Mouse (Mus musculus): ENCODE results near the gene Slc7a6. TPM values are rescaled to one million over a fixed set of nuclear protein-coding genes. Genes with fewer than 3 reads are reported as not detected.

The Slc7a6 gene
- polyA plus RNA-seq, 1 experiment from 2014 or later = 40.4 TPM

- ATAC-seq (ENCODE audit: insufficient number of reproducible peaks, insufficient read depth, low FRiP score, low read depth) = no peak
- Histone ChIP-seq H3K4me2 (ENCODE audit: low read length) (peak overlapping the region; percentile 97), H3K4me1 (ENCODE audit: control insufficient read depth in 2 of 2, insufficient read depth in 2 of 2, low read length in 2 of 2) (peaks cover 6 to 32% of the 10 kb centered on the region in 2 experiments; a peak in 3 of 4 replicates), H3K9ac (ENCODE audit: low read length) (0 out of 2 replicates have a peak overlapping the region, but pooled peaks have one; percentile 73), H3K27me3 (ENCODE audit: control insufficient read depth, insufficient read depth, low read length) (peaks cover 29% of the 10 kb centered on the region), H3K4me3 (ENCODE audit: control insufficient read depth in 1 of 2, insufficient read depth in 1 of 2, low read depth in 1 of 2, low read length in 2 of 2) (peak overlapping the region in 1 of 2 experiments; percentile 61; a peak in 3 of 4 replicates), H3K9me3 (ENCODE audit: control insufficient read depth, low read length) (no peaks in the 10 kb centered on the region), H3K36me3 (ENCODE audit: control insufficient read depth, insufficient read depth, low read length) (peaks cover 13% of the 10 kb centered on the region), H3K27ac (replicated peaks in 1 of 2; ENCODE audit: control insufficient read depth in 1 of 2, insufficient read depth in 1 of 2, low read depth in 2 of 2, low read length in 2 of 2) (no peak overlapping the region)
- WGBS = 10% methylated on average over 19 of the region's 19 CpGs
Observed at GRCm38 (mm10) chr8:106135672-106136071, 33.0 kb upstream of the Slc7a6 start.

GRCm38 (mm10) chr8:106136156-106137130 lies 32.2 kb upstream of the Slc7a6 start, which contains the start of gene Esrp2:
Gene Esrp2, minus strand, starts transcription at chr8:106136974.
- under 1% methylated on average over 83 of the region's 86 CpGs for WGBS
- Histone ChIP-seq H3K4me3 (ENCODE audit: control insufficient read depth in 1 of 2, insufficient read depth in 1 of 2, low read depth in 1 of 2, low read length in 2 of 2) (peak within 1 kb of the TSS; percentile 54 to 61), H3K9me3 (ENCODE audit: control insufficient read depth, low read length) (no peaks in the 10 kb centered on the region), H3K9ac (ENCODE audit: low read length) (peak within 1 kb of the TSS; percentile 73), H3K4me1 (ENCODE audit: control insufficient read depth in 2 of 2, insufficient read depth in 2 of 2, low read length in 2 of 2) (peaks cover 6 to 32% of the 10 kb centered on the region in 2 experiments; a peak in 3 of 4 replicates), H3K36me3 (ENCODE audit: control insufficient read depth, insufficient read depth, low read length) (peaks cover 8% of the 10 kb centered on the region), H3K4me2 (ENCODE audit: low read length) (peak within 1 kb of the TSS; percentile 97), H3K27ac (replicated peaks in 1 of 2; ENCODE audit: control insufficient read depth in 1 of 2, insufficient read depth in 1 of 2, low read depth in 2 of 2, low read length in 2 of 2) (peak within 1 kb of the TSS; percentile 31 to 45; a peak in 1 of 4 replicates), H3K27me3 (ENCODE audit: control insufficient read depth, insufficient read depth, low read length) (peaks cover 29% of the 10 kb centered on the region)
- ATAC-seq (ENCODE audit: insufficient number of reproducible peaks, insufficient read depth, low FRiP score, low read depth) = no peak; the same call in 1 of the 2 replicates

GRCm38 (mm10) chr8:106137218-106137905 lies 31.3 kb upstream of the Slc7a6 start:
- Histone ChIP-seq H3K4me1 (ENCODE audit: control insufficient read depth in 2 of 2, insufficient read depth in 2 of 2, low read length in 2 of 2) (peaks cover 6 to 32% of the 10 kb centered on the region in 2 experiments; a peak in 3 of 4 replicates), H3K9ac (ENCODE audit: low read length) (peak overlapping the region; percentile 73), H3K4me3 (ENCODE audit: control insufficient read depth in 1 of 2, insufficient read depth in 1 of 2, low read depth in 1 of 2, low read length in 2 of 2) (peak overlapping the region; percentile 54 to 61), H3K27me3 (ENCODE audit: control insufficient read depth, insufficient read depth, low read length) (peaks cover 29% of the 10 kb centered on the region), H3K27ac (replicated peaks in 1 of 2; ENCODE audit: control insufficient read depth in 1 of 2, insufficient read depth in 1 of 2, low read depth in 2 of 2, low read length in 2 of 2) (0 out of 4 replicates have a peak overlapping the region, but pooled peaks of 1 of the 2 experiments have one; percentile 31), H3K36me3 (ENCODE audit: control insufficient read depth, insufficient read depth, low read length) (peaks cover 5% of the 10 kb centered on the region), H3K4me2 (ENCODE audit: low read length) (peak overlapping the region; percentile 97), H3K9me3 (ENCODE audit: control insufficient read depth, low read length) (no peaks in the 10 kb centered on the region)
- WGBS = 4% methylated on average over 22 of the region's 22 CpGs
- no peak for ATAC-seq (ENCODE audit: insufficient number of reproducible peaks, insufficient read depth, low FRiP score, low read depth)

- peak overlapping the region; percentile 97 for H3K4me2 ChIP-seq (ENCODE audit: low read length)
- peaks cover 6 to 32% of the 10 kb centered on the region in 2 experiments; a peak in 3 of 4 replicates for H3K4me1 ChIP-seq (ENCODE audit: control insufficient read depth in 2 of 2, insufficient read depth in 2 of 2, low read length in 2 of 2)
- H3K9me3 ChIP-seq (ENCODE audit: control insufficient read depth, low read length) = no peaks in the 10 kb centered on the region
- H3K27me3 ChIP-seq (ENCODE audit: control insufficient read depth, insufficient read depth, low read length) = peaks cover 29% of the 10 kb centered on the region
- H3K36me3 ChIP-seq (ENCODE audit: control insufficient read depth, insufficient read depth, low read length) = no peaks in the 10 kb centered on the region
- ATAC-seq (ENCODE audit: insufficient number of reproducible peaks, insufficient read depth, low FRiP score, low read depth) = no peak
- under 1% methylated on average over 24 of the region's 24 CpGs for WGBS
- peak overlapping the region; percentile 45 to 53 for H3K27ac ChIP-seq (replicated peaks in 1 of 2; ENCODE audit: control insufficient read depth in 1 of 2, insufficient read depth in 1 of 2, low read depth in 2 of 2, low read length in 2 of 2)
- peak overlapping the region; percentile 73 for H3K9ac ChIP-seq (ENCODE audit: low read length)
- H3K4me3 ChIP-seq (ENCODE audit: control insufficient read depth in 1 of 2, insufficient read depth in 1 of 2, low read depth in 1 of 2, low read length in 2 of 2) = peak overlapping the region; percentile 54 to 61
Observed at GRCm38 (mm10) chr8:106137906-106138477, 30.7 kb upstream of the Slc7a6 start.

GRCm38 (mm10) chr8:106138616-106139015 lies 30.0 kb upstream of the Slc7a6 start:
- Histone ChIP-seq H3K36me3 (ENCODE audit: control insufficient read depth, insufficient read depth, low read length) (no peaks in the 10 kb centered on the region), H3K27me3 (ENCODE audit: control insufficient read depth, insufficient read depth, low read length) (peaks cover 27% of the 10 kb centered on the region), H3K4me3 (ENCODE audit: control insufficient read depth in 1 of 2, insufficient read depth in 1 of 2, low read depth in 1 of 2, low read length in 2 of 2) (peak overlapping the region; percentile 54 to 61), H3K9me3 (ENCODE audit: control insufficient read depth, low read length) (no peaks in the 10 kb centered on the region), H3K4me2 (ENCODE audit: low read length) (peak overlapping the region; percentile 97), H3K4me1 (ENCODE audit: control insufficient read depth in 2 of 2, insufficient read depth in 2 of 2, low read length in 2 of 2) (peaks cover 6 to 32% of the 10 kb centered on the region in 2 experiments; a peak in 3 of 4 replicates), H3K27ac (replicated peaks in 1 of 2; ENCODE audit: control insufficient read depth in 1 of 2, insufficient read depth in 1 of 2, low read depth in 2 of 2, low read length in 2 of 2) (peak overlapping the region in 1 of 2 experiments; percentile 53; a peak in 3 of 4 replicates), H3K9ac (ENCODE audit: low read length) (peak overlapping the region; percentile 73)
- 11% methylated on average over 7 of the region's 7 CpGs for WGBS
- no peak for ATAC-seq (ENCODE audit: insufficient number of reproducible peaks, insufficient read depth, low FRiP score, low read depth)

- Histone ChIP-seq H3K27ac (replicated peaks in 1 of 2; ENCODE audit: control insufficient read depth in 1 of 2, insufficient read depth in 1 of 2, low read depth in 2 of 2, low read length in 2 of 2) (no peak overlapping the region), H3K4me3 (ENCODE audit: control insufficient read depth in 1 of 2, insufficient read depth in 1 of 2, low read depth in 1 of 2, low read length in 2 of 2) (no peak overlapping the region), H3K9me3 (ENCODE audit: control insufficient read depth, low read length) (no peaks in the 10 kb centered on the region), H3K9ac (ENCODE audit: low read length) (no peak overlapping the region), H3K4me2 (ENCODE audit: low read length) (no peak overlapping the region), H3K36me3 (ENCODE audit: control insufficient read depth, insufficient read depth, low read length) (no peaks in the 10 kb centered on the region), H3K4me1 (ENCODE audit: control insufficient read depth in 2 of 2, insufficient read depth in 2 of 2, low read length in 2 of 2) (peaks cover 6 to 32% of the 10 kb centered on the region in 2 experiments; a peak in 3 of 4 replicates), H3K27me3 (ENCODE audit: control insufficient read depth, insufficient read depth, low read length) (peaks cover 11% of the 10 kb centered on the region)
- WGBS = 69% methylated on average over 5 of the region's 5 CpGs
- no peak for ATAC-seq (ENCODE audit: insufficient number of reproducible peaks, insufficient read depth, low FRiP score, low read depth)
Observed at GRCm38 (mm10) chr8:106140191-106140590, 28.5 kb upstream of the Slc7a6 start.

GRCm38 (mm10) chr8:106140769-106141168 lies 27.9 kb upstream of the Slc7a6 start:
- Histone ChIP-seq H3K27me3 (ENCODE audit: control insufficient read depth, insufficient read depth, low read length) (peaks cover 6% of the 10 kb centered on the region), H3K9ac (ENCODE audit: low read length) (no peak overlapping the region), H3K4me2 (ENCODE audit: low read length) (no peak overlapping the region), H3K4me1 (ENCODE audit: control insufficient read depth in 2 of 2, insufficient read depth in 2 of 2, low read length in 2 of 2) (peaks cover 6 to 27% of the 10 kb centered on the region in 2 experiments; a peak in 3 of 4 replicates), H3K27ac (replicated peaks in 1 of 2; ENCODE audit: control insufficient read depth in 1 of 2, insufficient read depth in 1 of 2, low read depth in 2 of 2, low read length in 2 of 2) (no peak overlapping the region), H3K36me3 (ENCODE audit: control insufficient read depth, insufficient read depth, low read length) (no peaks in the 10 kb centered on the region), H3K9me3 (ENCODE audit: control insufficient read depth, low read length) (no peaks in the 10 kb centered on the region), H3K4me3 (ENCODE audit: control insufficient read depth in 1 of 2, insufficient read depth in 1 of 2, low read depth in 1 of 2, low read length in 2 of 2) (no peak overlapping the region)
- 18% methylated on average over 13 of the region's 13 CpGs for WGBS
- ATAC-seq (ENCODE audit: insufficient number of reproducible peaks, insufficient read depth, low FRiP score, low read depth) = no peak

Data from heart, embryonic 14.5 days (tissue).